8 mouse cellular contexts compared by ENCODE assay signal in the genomic region with DNA sequence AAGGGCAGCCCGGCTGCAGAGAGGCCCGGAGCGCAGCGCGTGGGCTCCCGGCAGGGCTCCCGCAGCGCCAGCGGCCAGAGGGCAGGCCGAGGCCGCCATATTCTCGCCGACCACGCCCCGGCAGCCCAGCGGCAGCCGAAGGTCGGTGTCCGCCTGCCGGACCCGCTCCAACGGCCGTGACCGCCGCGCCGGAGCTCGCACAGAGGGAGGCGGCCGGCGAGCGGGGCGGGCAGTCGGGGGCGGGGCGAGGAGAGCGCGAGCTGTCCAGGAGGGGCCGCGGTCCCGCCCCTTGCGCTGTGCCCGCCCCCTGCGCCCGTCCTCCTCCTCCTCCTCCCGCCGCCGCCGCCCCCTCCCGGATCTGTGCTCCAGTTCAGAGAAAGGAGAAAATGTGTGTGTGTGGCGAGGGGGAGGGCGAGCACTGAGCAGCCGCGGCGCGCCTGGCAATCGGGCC. TPM values are rescaled to one million over a fixed set of nuclear protein-coding genes. Genes with fewer than 3 reads are reported as not detected.
DNase-seq lines count a peak whose midpoint lies in the region; ATAC-seq lines count a peak whose summit lies in the region.

No protein-coding gene starts in this region.

- DNase-seq in adrenal gland, adult 18-20 months (ENCODE audit: low spot score in 2 of 2): peak; percentile 88 to 91
- DNase-seq in embryo, embryonic 10.5 days (ENCODE audit: low spot score): peak; percentile 92
- peak; percentile 96 for DNase-seq in gastrocnemius, postnatal 25 days
- DNase-seq in left cerebral cortex, postnatal 36 days (ENCODE audit: low spot score in 2 of 2): peak; percentile 85 to 90
- peak; percentile 95 for DNase-seq in midbrain, embryonic 10.5 days (ENCODE audit: low spot score)
- DNase-seq in right cerebral cortex, postnatal 4 days: peak; percentile 93
- peak; percentile 96 for DNase-seq in yolk sac, embryonic 10.5 days (ENCODE audit: low spot score)

- peak overlapping the region; percentile 92 for H3K9ac ChIP-seq in intestine, embryonic 15.5 days

- ATAC-seq in intestine, embryonic 15.5 days: peak; percentile 95

- H3K27me3 ChIP-seq in intestine, embryonic 15.5 days (replicated peaks): no peaks in the 10 kb centered on the region
- no peaks in the 10 kb centered on the region for H3K27me3 ChIP-seq in midbrain, embryonic 10.5 days (ENCODE audit: low read depth, poor library complexity, severe bottlenecking)

- peaks cover 9% of the 10 kb centered on the region for H3K4me1 ChIP-seq in intestine, embryonic 15.5 days (replicated peaks)
- peaks cover 47% of the 10 kb centered on the region for H3K4me1 ChIP-seq in midbrain, embryonic 10.5 days

- H3K4me3 ChIP-seq in intestine, embryonic 15.5 days (replicated peaks): peak overlapping the region; percentile 95
- peak overlapping the region; percentile 96 for H3K4me3 ChIP-seq in midbrain, embryonic 10.5 days

- no peaks in the 10 kb centered on the region for H3K36me3 ChIP-seq in intestine, embryonic 15.5 days
- no peaks in the 10 kb centered on the region for H3K36me3 ChIP-seq in midbrain, embryonic 10.5 days

- intact Hi-C loops in left cerebral cortex, postnatal 36 days (cut with DNase I): loop anchor here (5.0 kb wide), 4 partner anchors 35 to 205 kb away; no protein-coding TSS in a partner anchor

- WGBS in intestine, embryonic 15.5 days: under 1% methylated on average over 50 of the region's 57 CpGs
- 2% methylated on average over 45 of the region's 57 CpGs for WGBS in midbrain, embryonic 10.5 days

- peak overlapping the region; percentile 98 for H3K27ac ChIP-seq in intestine, embryonic 15.5 days
- peak overlapping the region; percentile 99 for H3K27ac ChIP-seq in midbrain, embryonic 10.5 days (replicated peaks)

- H3K9me3 ChIP-seq in intestine, embryonic 15.5 days: no peaks in the 10 kb centered on the region
- no peaks in the 10 kb centered on the region for H3K9me3 ChIP-seq in midbrain, embryonic 10.5 days (replicated peaks)

- peak overlapping the region; percentile 74 for H3K4me2 ChIP-seq in intestine, embryonic 15.5 days (replicated peaks)

RNA-seq across cellular contexts. Expression of a gene that starts 0.3 kb away (rescaled TPM):
- total RNA-seq in adrenal gland, adult 18-20 months (2021): 10 to 100 TPM; 47.2 to 53.6 TPM
- total RNA-seq in gastrocnemius, postnatal 25 days (2021): 10 to 100 TPM; 11.6 to 11.8 TPM
- polyA plus RNA-seq in intestine, embryonic 15.5 days (2015; fragmentation: Nextera tagmentation; extraction: Ambion mirVana): 28.1 and 28.3 TPM in 2 replicates
- 100 to 1,000 TPM; 161 to 168 TPM for total RNA-seq in left cerebral cortex, postnatal 36 days (2021)
- 20.9 and 27.5 TPM in 2 replicates for polyA plus RNA-seq in midbrain, embryonic 10.5 days (2016; fragmentation: Nextera tagmentation; extraction: Ambion mirVana)

Comparison
In these comparisons a context has a peak if more than half of its experiments do, and no peak if none do; other contexts are left out.
1. Peak in every context shown above with its lines: DNase-seq, ATAC-seq, H3K4me3 ChIP-seq and H3K27ac ChIP-seq.